Mouse (Mus musculus): ENCODE measurements around the gene Rbm44.

Gene Rbm44

DNA sequence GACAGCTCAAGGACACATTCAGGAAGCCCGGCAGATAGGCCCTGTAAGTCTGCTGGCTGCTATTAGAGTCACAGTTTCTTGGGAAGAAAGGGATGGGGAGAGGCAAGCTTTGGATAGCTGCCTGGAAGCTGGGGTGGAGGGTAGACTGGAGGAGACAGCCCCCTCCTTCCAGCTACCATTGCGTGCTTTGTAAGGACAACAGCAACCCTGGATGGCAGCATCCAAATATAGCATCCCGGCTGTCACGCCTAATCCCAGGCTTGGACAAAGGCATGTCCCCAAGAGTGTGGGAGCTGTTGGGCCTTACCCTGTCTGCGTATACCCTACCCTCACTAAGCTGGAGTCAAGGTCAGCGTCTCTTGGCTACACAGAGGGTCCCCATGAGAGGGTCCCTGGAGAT, 64.5 kb downstream of the Rbm44 start:
- no peak for DNase-seq (ENCODE audit: low spot score in 2 of 2)

DNA sequence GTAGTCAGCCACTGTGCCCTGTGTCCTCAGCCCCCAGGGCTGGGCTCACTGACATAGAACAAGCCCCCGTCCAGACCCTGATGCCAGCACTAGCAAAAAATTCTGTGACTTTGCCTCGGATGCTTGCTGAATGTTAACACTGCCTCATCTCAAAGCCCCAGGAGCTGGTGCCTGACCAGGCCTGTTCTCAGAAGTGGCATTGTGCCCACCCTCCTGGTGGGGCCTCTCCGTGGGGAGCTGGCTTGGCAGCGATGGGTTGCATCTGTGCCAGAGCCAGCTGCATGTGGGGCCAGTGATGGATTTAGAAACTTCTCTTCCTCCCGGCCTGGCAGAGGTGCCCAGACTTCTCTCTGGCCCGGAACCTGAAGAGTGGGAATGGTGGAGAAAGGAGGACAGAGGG, 64.9 kb downstream of the Rbm44 start:
- DNase-seq (ENCODE audit: low spot score in 2 of 2) = no peak

DNA sequence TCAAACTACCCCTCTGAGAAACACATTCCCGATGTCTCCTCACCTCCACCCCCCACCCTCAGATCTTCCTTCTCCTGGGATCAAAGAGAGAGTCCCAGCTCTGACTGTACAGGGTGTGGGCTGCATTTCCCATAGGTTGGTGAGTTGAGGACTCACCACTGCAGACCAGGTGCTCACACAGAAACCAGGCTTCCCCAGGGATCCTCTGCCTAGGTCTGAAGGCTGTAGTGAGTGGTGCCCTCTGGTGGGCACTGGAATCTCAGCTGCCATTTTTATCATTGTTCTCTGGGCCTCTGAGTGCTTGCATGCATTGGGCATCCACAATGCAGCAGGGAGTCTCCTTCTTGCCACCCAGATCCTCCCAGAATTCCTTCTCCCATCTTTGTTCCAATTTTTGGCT, 66.2 kb downstream of the Rbm44 start:
- peak; percentile 13 to 39 for DNase-seq (ENCODE audit: low spot score in 2 of 2)

DNA sequence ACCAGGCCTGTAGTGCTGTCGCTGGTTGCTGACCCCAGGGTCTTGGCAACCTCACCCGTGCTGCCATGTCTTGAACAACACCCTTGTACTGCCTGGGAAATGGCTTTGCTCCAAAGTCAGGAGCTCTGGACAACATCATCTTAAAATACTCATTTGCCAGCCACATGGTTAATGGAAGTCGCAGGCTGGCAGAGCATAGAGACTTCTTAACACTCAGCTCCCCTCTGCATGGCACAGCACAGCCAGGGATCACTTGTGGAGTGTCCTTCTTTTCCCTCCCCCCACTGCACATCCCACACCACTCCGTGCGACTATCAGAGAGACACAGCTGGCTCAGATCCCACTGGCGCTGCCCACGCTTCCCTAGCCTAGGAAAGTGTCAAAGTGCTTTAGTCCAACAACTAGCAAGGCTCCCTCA, 66.7 kb downstream of the Rbm44 start:
- DNase-seq (ENCODE audit: low spot score in 2 of 2) = no peak

DNA sequence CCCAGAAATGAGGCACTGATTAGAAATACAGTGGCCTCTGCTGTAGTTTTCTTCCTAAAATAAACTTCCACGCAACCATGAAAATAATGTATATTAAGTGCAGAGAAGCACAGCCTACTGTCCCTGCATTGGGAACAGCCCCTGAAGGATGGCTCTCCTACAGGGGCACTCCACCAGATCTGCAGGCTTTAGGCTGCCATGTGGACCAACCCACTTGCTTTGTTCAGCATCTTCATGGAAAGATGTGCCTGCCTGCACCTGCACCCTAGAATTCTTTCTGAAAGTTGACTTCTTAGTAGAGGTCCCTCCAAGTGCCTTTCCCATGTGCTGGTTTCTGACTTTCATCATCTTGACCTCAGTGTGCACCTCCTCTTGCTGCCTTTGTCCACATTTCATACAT, 70.4 kb downstream of the Rbm44 start:
- no peak for DNase-seq (ENCODE audit: low spot score in 2 of 2)

DNA sequence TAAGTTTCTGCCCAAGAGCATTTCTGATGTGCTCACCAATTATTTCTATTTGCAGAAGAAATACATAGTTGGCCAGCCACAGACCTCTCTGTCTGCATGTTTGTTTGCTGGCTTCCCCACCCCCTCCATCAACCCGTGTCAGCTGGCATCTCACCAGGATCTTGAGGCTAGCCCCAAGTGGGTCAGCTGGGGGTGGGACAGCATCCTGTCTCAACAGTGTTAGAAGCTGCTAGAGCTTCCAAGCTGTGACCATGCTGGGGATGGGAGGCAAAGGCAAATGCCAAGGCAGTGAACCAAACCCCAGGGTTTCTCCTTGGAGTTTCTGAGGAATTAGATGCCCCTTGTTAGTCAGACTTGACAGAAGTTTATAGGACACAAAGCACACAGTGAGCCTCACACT, 71.1 kb downstream of the Rbm44 start:
- DNase-seq (ENCODE audit: low spot score in 2 of 2) = no peak

DNA sequence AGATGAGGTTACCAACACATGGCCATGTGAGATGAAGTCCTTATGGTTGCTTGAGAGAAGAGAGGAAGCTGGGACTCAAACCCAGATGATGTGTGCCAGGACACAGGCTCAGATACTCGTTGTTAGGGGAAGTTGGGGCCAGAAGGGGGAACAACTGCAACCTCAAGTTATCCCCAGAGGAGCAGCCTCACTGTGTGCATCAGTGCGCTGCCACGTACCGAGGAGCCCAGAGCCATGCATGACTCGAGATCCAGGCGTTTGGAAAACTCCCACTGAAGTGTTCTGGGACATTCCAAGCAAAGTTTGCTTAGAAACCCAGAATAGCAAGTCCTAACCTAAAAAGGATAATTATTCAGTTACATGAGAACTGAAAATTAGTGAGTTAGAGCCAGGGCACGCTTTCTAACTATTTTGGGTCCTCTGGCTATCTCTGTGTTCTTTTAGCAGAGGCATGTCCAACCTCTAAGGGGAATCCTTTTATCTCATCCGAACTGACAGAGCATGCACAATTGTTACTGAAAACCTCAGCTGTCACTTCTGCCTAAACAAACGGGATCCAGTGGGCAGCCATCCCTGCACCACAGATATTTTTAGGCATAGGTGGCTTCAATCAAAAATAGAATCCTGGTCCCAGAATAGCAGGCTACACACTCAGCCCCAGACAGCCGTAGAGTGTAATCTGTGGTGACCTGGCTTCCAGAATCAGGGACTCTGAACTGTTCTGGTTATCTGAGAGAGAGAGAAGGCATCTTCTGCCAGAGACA, 71.8 kb downstream of the Rbm44 start:
- DNase-seq (ENCODE audit: low spot score in 2 of 2) = peak in 1 of 2 experiments; percentile 50

DNA sequence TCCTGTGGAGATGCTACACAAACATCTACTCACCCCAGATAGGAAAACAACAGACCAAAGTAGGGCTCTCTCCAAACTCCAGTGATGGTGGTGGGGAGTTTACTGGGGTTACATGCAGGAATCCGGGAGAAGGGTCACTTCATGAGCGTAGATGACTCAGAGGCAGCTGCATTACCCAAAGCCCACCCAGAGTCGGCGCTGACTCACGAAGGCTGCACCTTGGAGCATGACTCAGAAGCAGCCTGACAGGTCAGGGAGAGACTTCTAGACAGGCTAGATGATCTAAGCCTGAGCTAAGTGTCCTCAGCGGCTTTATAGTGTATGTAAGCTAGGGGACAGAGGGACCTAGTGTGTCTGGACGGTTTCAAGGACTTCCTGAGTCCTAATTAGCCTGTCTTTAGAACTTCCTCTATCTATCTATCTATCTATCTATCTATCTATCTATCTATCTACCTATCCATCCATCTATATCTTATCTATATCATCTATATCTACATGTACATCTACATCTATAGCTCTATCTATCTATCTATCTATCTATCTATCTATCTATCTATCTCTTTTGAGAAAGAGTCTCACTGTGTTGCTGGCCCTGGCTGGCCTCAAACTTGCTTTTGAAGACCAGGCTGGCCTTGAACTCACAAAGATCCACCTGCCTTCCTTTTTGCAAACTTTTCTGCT, 74.9 kb downstream of the Rbm44 start:
- DNase-seq (ENCODE audit: low spot score in 2 of 2) = no peak

DNA sequence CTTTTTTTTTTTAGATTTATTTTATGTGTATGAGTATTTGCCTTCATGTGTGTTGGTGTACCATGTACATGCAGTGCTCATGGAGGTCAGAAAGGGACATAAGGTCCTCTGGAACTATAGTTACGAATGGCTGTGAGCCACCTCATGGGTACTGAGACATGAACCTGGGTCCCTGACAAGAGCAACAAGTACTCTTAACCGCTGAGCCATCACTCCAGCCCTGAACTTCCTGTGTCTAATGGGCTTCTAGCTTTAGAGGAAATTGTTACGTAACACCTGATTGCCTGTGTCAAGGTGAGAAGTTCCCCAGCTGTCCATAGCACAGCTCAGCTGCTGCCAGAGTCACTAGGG, 75.4 kb downstream of the Rbm44 start:
- peak; percentile 42 to 61 for DNase-seq (ENCODE audit: low spot score in 2 of 2)
